Mouse (Mus musculus): ENCODE results near the gene Gpr39.

Gpr39 gene

GRCm38 (mm10) chr1:125911337-125911900 is 234.6 kb downstream of the Gpr39 start:
- in situ Hi-C loops (cut with MboI; ENCODE audit: low pct_unique_long_range_greater_than_20kb in 1 of 2, low sequenced_read_pairs in 2 of 2, unreplicated experiment in 1 of 2): no loop called here

GRCm38 (mm10) chr1:125911901-125912445 is 235.2 kb downstream of the Gpr39 start:
- in situ Hi-C loops (cut with MboI; ENCODE audit: low pct_unique_long_range_greater_than_20kb in 1 of 2, low sequenced_read_pairs in 2 of 2, unreplicated experiment in 1 of 2): no loop called here

GRCm38 (mm10) chr1:125912601-125913600 is 236.1 kb downstream of the Gpr39 start, which contains the start of gene Lypd1:
TSS of gene Lypd1 (minus strand) at chr1:125913101.
- in situ Hi-C loops (cut with MboI; ENCODE audit: low pct_unique_long_range_greater_than_20kb in 1 of 2, low sequenced_read_pairs in 2 of 2, unreplicated experiment in 1 of 2): no loop called here

- in situ Hi-C loops (cut with MboI; ENCODE audit: low pct_unique_long_range_greater_than_20kb in 1 of 2, low sequenced_read_pairs in 2 of 2, unreplicated experiment in 1 of 2): no loop called here
Observed at GRCm38 (mm10) chr1:125920696-125921095, 243.9 kb downstream of the Gpr39 start.

- in situ Hi-C loops (cut with MboI; ENCODE audit: low pct_unique_long_range_greater_than_20kb in 1 of 2, low sequenced_read_pairs in 2 of 2, unreplicated experiment in 1 of 2): no loop called here
Observed at GRCm38 (mm10) chr1:125923062-125923461, 246.3 kb downstream of the Gpr39 start.

Measured in mouse embryonic stem cell (cell line).